Mouse (Mus musculus) inflammation-experienced regulatory T-cells, adult 6 months (primary cell): ENCODE results near the gene Thumpd1. TPM values are rescaled to one million over a fixed set of nuclear protein-coding genes. Genes with fewer than 3 reads are reported as not detected.

ENCODE experiments used
- ATAC-seq: one replicate; pipeline ENCODE4 v1.8.0; 2017
- polyA plus RNA-seq, 3 experiments: library from polyadenylated mRNA; unstranded; fragments of 100-300 nt; shearing (Covaris generic); gene quantifications; one replicate each; pipeline ENCODE4 v1.2.1; 2017

The Thumpd1 gene
- polyA plus RNA-seq, 3 experiments from 2014 or later = 38.8 to 56.0 (median 54.1) TPM

GRCm38 (mm10) chr7:119670395-119670794 is 50.2 kb downstream of the Thumpd1 start:
- no peak for ATAC-seq

GRCm38 (mm10) chr7:119667893-119668292 is 52.7 kb downstream of the Thumpd1 start:
- ATAC-seq = no peak

Other genes starting within 250 kb of the Thumpd1 start
- gene Umod, start 241.5 kb downstream of the Thumpd1 start, polyA plus RNA-seq = not detected
- not detected for gene Acsm5, start 201.3 kb downstream of the Thumpd1 start, polyA plus RNA-seq
- gene Pdilt, start 197.3 kb downstream of the Thumpd1 start, polyA plus RNA-seq = not detected
- not detected for gene Acsm2, start 166.5 kb downstream of the Thumpd1 start, polyA plus RNA-seq
- not detected for gene Acsm1, start 113.8 kb downstream of the Thumpd1 start, polyA plus RNA-seq
- gene Acsm4, start 30.8 kb downstream of the Thumpd1 start, polyA plus RNA-seq = not detected
- not detected for gene Acsm3, start 40.1 kb upstream of the Thumpd1 start, polyA plus RNA-seq
- gene Rexo5, start 73.2 kb upstream of the Thumpd1 start, polyA plus RNA-seq = 10 to 100 TPM; 32.0 to 39.9 (median 33.8) TPM
- gene Eri2, start 73.3 kb upstream of the Thumpd1 start, polyA plus RNA-seq = 10 to 100 TPM in 1 of 3 experiments, 1 to 10 TPM in 2; 7.2 to 14.3 (median 8.1) TPM
- 10 to 100 TPM; 16.8 to 26.1 (median 17.9) TPM for gene Lyrm1, start 175.1 kb upstream of the Thumpd1 start, polyA plus RNA-seq
- gene Dcun1d3, start 175.5 kb upstream of the Thumpd1 start, polyA plus RNA-seq = 1 to 10 TPM; 5.8 to 10.0 (median 9.4) TPM